Mouse (Mus musculus) testis, adult 2 months (tissue): ENCODE measurements around the gene Mrpl47. TPM values are rescaled to one million over a fixed set of nuclear protein-coding genes. Genes with fewer than 3 reads are reported as not detected.
"Not testable (repeated sequence)": the region's sequence is repeated elsewhere in the genome, so short reads cannot be mapped to it uniquely, and the experiment has no call there.

Experiments
- H3K27ac ChIP-seq: fragments of 200-500 bp; 2 replicates; pipeline ENCODE4 v1.5.1; 2012; ENCODE audit warnings: low read depth, low read length; ENCODE audit not compliant: control insufficient read depth, insufficient read depth
- H3K27me3 ChIP-seq: fragments of 200-500 bp; 2 replicates; pipeline ENCODE4 v1.6.1; 2012; ENCODE audit warnings: mild to moderate bottlenecking, low read length, moderate library complexity; ENCODE audit not compliant: control insufficient read depth, insufficient read depth
- H3K36me3 ChIP-seq: fragments of 200-500 bp; 2 replicates; pipeline ENCODE4 v1.6.1; 2012; ENCODE audit warnings: mild to moderate bottlenecking, low read length; ENCODE audit not compliant: control insufficient read depth, insufficient read depth
- H3K4me1 ChIP-seq: fragments of 200-500 bp; 2 replicates; pipeline ENCODE4 v1.6.1; 2012; ENCODE audit warnings: low read length; ENCODE audit not compliant: control insufficient read depth, insufficient read depth
- H3K4me3 ChIP-seq: fragments of 200-500 bp; 2 replicates; pipeline ENCODE4 v1.5.1; 2012; ENCODE audit warnings: low read depth, mild to moderate bottlenecking, low read length, moderate library complexity, mixed read lengths; ENCODE audit not compliant: control insufficient read depth
- CTCF ChIP-seq: fragments of 200-500 bp; IDR thresholded peaks from 2 replicates; pipeline ENCODE4 v1.5.1; 2012; ENCODE audit warnings: low read depth, mild to moderate bottlenecking, inconsistent platforms, low read length, moderate library complexity; ENCODE audit not compliant: control insufficient read depth, insufficient read depth, insufficient replicate concordance
- POLR2A ChIP-seq: fragments of 200-500 bp; IDR thresholded peaks from 2 replicates; pipeline ENCODE4 v1.6.1; 2012; ENCODE audit warnings: low read depth, mild to moderate bottlenecking, inconsistent platforms, low read length, moderate library complexity; ENCODE audit not compliant: control insufficient read depth
- polyA plus RNA-seq: library from polyadenylated mRNA; depleted of rRNA; stranded (reverse); fragments of >200 nt; gene quantifications from 2 replicates; pipeline ENCODE4 v1.2.3, GENCODE M21; 2012; rRNA removed

Mrpl47 gene
- 15.0 and 18.8 TPM in 2 replicates for polyA plus RNA-seq

DNA sequence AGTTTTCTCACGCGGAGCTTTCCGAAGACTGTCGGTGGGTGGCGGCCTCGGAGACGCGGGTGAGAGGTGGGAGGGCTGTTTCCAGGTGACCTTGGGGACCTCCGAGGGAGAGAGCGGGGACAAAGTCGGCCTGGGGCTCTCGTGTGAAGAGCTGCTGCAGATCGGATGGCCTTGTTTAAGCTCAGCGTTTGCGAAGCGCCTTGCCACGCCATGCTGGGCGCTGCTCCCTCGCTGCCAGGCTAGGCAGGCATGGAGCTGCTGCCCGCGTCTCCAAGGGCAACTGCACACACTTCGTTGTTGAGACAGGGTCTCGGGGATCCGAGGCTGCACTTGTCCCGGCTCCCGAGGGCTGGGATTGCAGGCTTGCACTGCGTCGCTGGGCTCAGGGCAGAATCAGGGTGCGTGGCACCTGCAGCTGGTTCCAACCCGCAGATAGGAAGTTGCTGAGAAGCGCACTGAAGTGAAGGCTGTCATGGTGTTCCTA, at the start of gene Mrpl47:
Gene Mrpl47, minus strand, starts transcription at position 434 of the 484 bp plus-strand sequence.
- H3K27ac ChIP-seq = peak within 1 kb of the TSS; percentile 77
- no peaks in the 10 kb centered on the region; the same call in 1 of the 2 replicates for H3K4me1 ChIP-seq
- peak within 1 kb of the TSS; percentile 96 for H3K4me3 ChIP-seq
- TF ChIP-seq POLR2A (no peak; the same call in 1 of the 2 replicates), CTCF (no peak)
- no peaks in the 10 kb centered on the region for H3K27me3 ChIP-seq
- H3K36me3 ChIP-seq = no peaks in the 10 kb centered on the region

DNA sequence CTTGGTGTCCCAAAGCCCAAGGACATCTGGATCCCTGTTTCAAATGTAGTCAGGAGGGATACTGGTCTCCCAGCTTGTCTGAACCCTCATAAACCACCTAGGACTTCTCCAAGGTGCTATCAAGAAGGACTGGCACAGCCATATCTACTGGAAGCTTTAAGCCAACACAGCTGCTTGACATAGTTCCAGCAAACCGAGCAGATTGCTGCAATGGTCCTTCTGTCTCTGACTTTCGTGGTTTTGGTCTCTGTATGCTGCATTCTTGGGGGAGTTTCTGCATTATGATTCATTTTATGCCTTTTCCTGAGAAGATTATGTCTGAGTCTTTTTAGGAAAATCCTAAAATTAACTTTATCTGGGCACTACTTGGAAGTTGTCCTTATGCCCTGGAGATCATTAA, 33.4 kb upstream of the Mrpl47 start:
- no peaks in the 10 kb centered on the region for H3K36me3 ChIP-seq
- no peak overlapping the region for H3K27ac ChIP-seq
- no peak overlapping the region for H3K4me3 ChIP-seq
- TF ChIP-seq POLR2A = no peak
- no peak for TF ChIP-seq CTCF
- H3K4me1 ChIP-seq = no peaks in the 10 kb centered on the region
- no peaks in the 10 kb centered on the region for H3K27me3 ChIP-seq

- no peaks in the 10 kb centered on the region for H3K27me3 ChIP-seq
- TF ChIP-seq CTCF (no peak), POLR2A (no peak)
- no peak overlapping the region for H3K27ac ChIP-seq
- H3K4me1 ChIP-seq = no peaks in the 10 kb centered on the region; the same call in 1 of the 2 replicates
- no peaks in the 10 kb centered on the region for H3K36me3 ChIP-seq
- no peak overlapping the region for H3K4me3 ChIP-seq
Measured at GRCm38 (mm10) chr3:32763902-32764301, 26.5 kb upstream of the Mrpl47 start.

DNA sequence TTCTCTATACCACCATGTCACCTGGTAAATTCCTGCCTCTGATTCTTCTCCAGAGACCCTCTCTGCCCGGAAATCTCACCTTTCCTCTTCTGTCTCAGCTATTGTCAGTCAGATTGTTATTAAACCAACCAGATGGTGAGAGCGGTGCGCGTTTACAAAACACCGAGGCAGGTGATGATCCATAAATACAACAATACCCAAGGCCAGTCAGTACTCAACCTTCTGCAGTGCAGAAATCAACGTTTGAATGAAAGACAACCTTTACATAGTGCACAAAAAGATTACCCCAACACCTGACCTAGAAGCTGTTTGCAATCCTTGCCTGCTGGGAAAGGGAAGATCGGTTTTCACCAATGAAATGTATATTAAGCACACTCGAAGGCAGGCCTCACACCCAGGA, 25.6 kb upstream of the Mrpl47 start:
- H3K4me3 ChIP-seq = no peak overlapping the region

GRCm38 (mm10) chr3:32759212-32759611, 21.8 kb upstream of the Mrpl47 start:
- Histone ChIP-seq H3K27me3 (no peaks in the 10 kb centered on the region), H3K36me3 (no peaks in the 10 kb centered on the region), H3K4me1 (no peaks in the 10 kb centered on the region), H3K4me3 (no peak overlapping the region), H3K27ac (no peak overlapping the region)
- TF ChIP-seq POLR2A (no peak), CTCF (no peak)

More for the DNA sequence above, 25.6 kb upstream of the Mrpl47 start:
- no peak for TF ChIP-seq CTCF
- no peak for TF ChIP-seq POLR2A
- no peak overlapping the region for H3K27ac ChIP-seq
- H3K27me3 ChIP-seq = no peaks in the 10 kb centered on the region
- no peaks in the 10 kb centered on the region for H3K36me3 ChIP-seq
- H3K4me1 ChIP-seq = no peaks in the 10 kb centered on the region; the same call in 1 of the 2 replicates

- H3K36me3 ChIP-seq = peaks cover 1% of the 10 kb centered on the region
- no peak overlapping the region for H3K27ac ChIP-seq
- H3K4me3 ChIP-seq = no peak overlapping the region
- H3K4me1 ChIP-seq = no peaks in the 10 kb centered on the region
- H3K27me3 ChIP-seq = no peaks in the 10 kb centered on the region
- TF ChIP-seq POLR2A = no peak
- no peak for TF ChIP-seq CTCF
Measured at GRCm38 (mm10) chr3:32754384-32754915, 17.0 kb upstream of the Mrpl47 start.

DNA sequence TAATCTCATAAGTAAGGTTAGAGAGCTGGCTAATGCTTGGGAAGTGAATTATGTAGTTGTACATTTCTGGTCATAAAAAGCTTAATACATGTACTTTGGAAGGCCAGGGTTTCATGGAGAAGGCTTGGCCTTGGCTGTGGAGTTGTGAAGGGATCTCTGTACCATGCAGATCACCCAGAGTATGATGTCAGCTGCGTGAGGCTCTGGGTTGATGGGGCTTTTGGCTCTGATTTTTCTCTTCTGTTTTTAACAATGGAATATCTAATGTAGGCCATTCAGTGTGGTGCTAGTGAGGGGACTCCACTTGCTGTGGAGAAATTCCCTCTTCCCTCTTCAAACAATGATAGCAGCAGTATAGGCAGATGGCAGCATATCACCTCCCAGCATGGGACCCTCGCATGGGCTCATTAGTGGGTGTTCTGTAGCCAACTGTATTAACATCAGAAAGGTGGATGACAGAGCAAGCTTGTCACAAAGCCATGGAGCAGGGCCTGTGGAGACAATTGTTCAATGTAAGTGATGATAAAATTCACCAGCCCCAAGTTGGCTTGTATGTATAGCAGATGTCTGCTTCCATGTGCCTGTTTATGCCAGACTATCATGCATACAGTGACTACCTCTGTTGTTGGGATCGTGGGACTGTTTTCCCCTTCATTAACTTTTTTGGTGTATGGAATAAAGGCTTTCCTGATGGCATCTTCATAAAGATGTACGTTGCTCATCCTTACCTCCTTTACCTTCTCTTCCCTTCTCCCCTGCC, 12.6 kb upstream of the Mrpl47 start:
- Histone ChIP-seq H3K27me3 (no peaks in the 10 kb centered on the region), H3K36me3 (peaks cover 1% of the 10 kb centered on the region)
- TF ChIP-seq POLR2A = no peak
- no peak for TF ChIP-seq CTCF

GRCm38 (mm10) chr3:32748384-32748783, 11.0 kb upstream of the Mrpl47 start:
- Histone ChIP-seq H3K36me3 (peaks cover 1% of the 10 kb centered on the region), H3K27me3 (no peaks in the 10 kb centered on the region), H3K4me1 (no peaks in the 10 kb centered on the region), H3K27ac (no peak overlapping the region), H3K4me3 (no peak overlapping the region)
- TF ChIP-seq CTCF (no peak), POLR2A (no peak)

More for the DNA sequence above, 12.6 kb upstream of the Mrpl47 start:
- Histone ChIP-seq H3K4me1 (no peaks in the 10 kb centered on the region), H3K4me3 (no peak overlapping the region), H3K27ac (no peak overlapping the region)

DNA sequence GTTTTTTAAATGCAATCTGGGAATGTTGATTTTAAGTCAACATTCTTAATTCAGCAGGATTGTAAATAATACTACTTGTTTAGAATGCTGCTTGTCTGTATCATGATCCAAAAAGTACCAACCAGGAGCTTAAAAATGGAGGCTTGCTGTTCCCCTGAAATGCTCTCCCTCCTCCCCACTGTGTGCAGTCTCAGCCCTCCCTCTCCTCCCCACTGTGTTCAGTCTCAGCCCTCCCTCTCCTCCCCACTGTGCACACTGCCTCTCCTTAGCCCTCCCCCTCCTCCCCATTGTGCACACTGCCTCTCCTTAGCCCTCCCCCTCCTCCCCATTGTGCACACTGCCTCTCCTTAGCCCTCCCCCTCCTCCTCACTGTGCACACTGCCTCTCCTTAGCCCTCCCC, 8.0 kb upstream of the Mrpl47 start:
- H3K27ac ChIP-seq, H3K36me3 ChIP-seq, H3K27me3 ChIP-seq, H3K4me1 ChIP-seq, H3K4me3 ChIP-seq: not testable (repeated sequence)
